Mouse (Mus musculus): ENCODE data around the gene Tnrc6b.

Gene Tnrc6b

GRCm38 (mm10) chr15:80710608-80711363 lies at the start of gene Tnrc6b:
TSS of gene Tnrc6b (plus strand) at chr15:80711313.
- DNase-seq: peak; percentile 99 to 100

- DNase-seq: no peak
Measured at GRCm38 (mm10) chr15:80664444-80664843, 46.7 kb upstream of the Tnrc6b start.

- DNase-seq: peak; percentile 53 to 81
Measured at GRCm38 (mm10) chr15:80671295-80672252, 39.5 kb upstream of the Tnrc6b start, which contains the start of gene Fam83f. TSS of gene Fam83f (plus strand) at chr15:80671847.

GRCm38 (mm10) chr15:80672810-80673209 lies 38.3 kb upstream of the Tnrc6b start:
- no peak for DNase-seq

- DNase-seq: no peak
Measured at GRCm38 (mm10) chr15:80673337-80674095, 37.6 kb upstream of the Tnrc6b start.

GRCm38 (mm10) chr15:80674700-80675099 lies 36.4 kb upstream of the Tnrc6b start:
- DNase-seq: no peak

- DNase-seq: peak; percentile 83 to 90
Measured at GRCm38 (mm10) chr15:80679515-80680215, 31.4 kb upstream of the Tnrc6b start.

GRCm38 (mm10) chr15:80680347-80681030 lies 30.6 kb upstream of the Tnrc6b start:
- peak; percentile 90 to 93 for DNase-seq

- no peak for DNase-seq
Measured at GRCm38 (mm10) chr15:80681466-80681881, 29.6 kb upstream of the Tnrc6b start.

GRCm38 (mm10) chr15:80682343-80682742 lies 28.8 kb upstream of the Tnrc6b start:
- peak in 1 of 2 experiments; percentile 31 for DNase-seq

- peak; percentile 44 to 81 for DNase-seq
Measured at GRCm38 (mm10) chr15:80683151-80683550, 28.0 kb upstream of the Tnrc6b start.

GRCm38 (mm10) chr15:80683990-80684389 lies 27.1 kb upstream of the Tnrc6b start:
- DNase-seq: peak; percentile 29 to 52

GRCm38 (mm10) chr15:80684786-80685602 lies 26.1 kb upstream of the Tnrc6b start:
- peak in 1 of 2 experiments; percentile 26 for DNase-seq

- DNase-seq: peak in 1 of 2 experiments; percentile 33
Measured at GRCm38 (mm10) chr15:80685603-80685895, 25.6 kb upstream of the Tnrc6b start.

- no peak for DNase-seq
Measured at GRCm38 (mm10) chr15:80688536-80688935, 22.6 kb upstream of the Tnrc6b start.

- DNase-seq: no peak
Measured at GRCm38 (mm10) chr15:80693492-80693891, 17.6 kb upstream of the Tnrc6b start.

- peak; percentile 60 to 77 for DNase-seq
Measured at GRCm38 (mm10) chr15:80694125-80694910, 16.8 kb upstream of the Tnrc6b start.

- no peak for DNase-seq
Measured at GRCm38 (mm10) chr15:80697564-80697963, 13.5 kb upstream of the Tnrc6b start.

- no peak for DNase-seq
Measured at GRCm38 (mm10) chr15:80701481-80702257, 9.4 kb upstream of the Tnrc6b start.
